Mouse (Mus musculus) myocyte (in vitro differentiated cells): Measurements from ENCODE around the gene Ublcp1. TPM values are rescaled to one million over a fixed set of nuclear protein-coding genes. Genes with fewer than 3 reads are reported as not detected.

Experiments used
- H3K27me3 ChIP-seq: one replicate; pipeline ENCODE4 v1.6.1; 2011; ENCODE audit not compliant: control insufficient read depth, insufficient read depth, insufficient read length
- H3K36me3 ChIP-seq: one replicate; pipeline ENCODE4 v1.6.1; 2011; ENCODE audit not compliant: control insufficient read depth, insufficient read depth
- H3K4me2 ChIP-seq: one replicate; pipeline ENCODE4 v1.6.1; 2011; ENCODE audit warnings: low read depth, control low read depth
- H3K4me3 ChIP-seq: one replicate; pipeline ENCODE4 v1.5.1; 2011; ENCODE audit warnings: mild to moderate bottlenecking, control low read depth, moderate library complexity
- H3K79me2 ChIP-seq: one replicate; pipeline ENCODE4 v1.6.1; 2011; ENCODE audit not compliant: control insufficient read depth, insufficient read depth
- H3ac ChIP-seq: one replicate; pipeline ENCODE4 v1.6.1; 2011; ENCODE audit not compliant: control insufficient read depth, insufficient read length
- CEBPB ChIP-seq: IDR thresholded peaks from 2 replicates; pipeline ENCODE4 v1.6.1; 2011; ENCODE audit warnings: mild to moderate bottlenecking, moderate library complexity; ENCODE audit not compliant: poor library complexity, insufficient read depth, severe bottlenecking
- E2F4 ChIP-seq: IDR thresholded peaks from one replicate; pipeline ENCODE4 v1.6.1; 2011; ENCODE audit warnings: mild to moderate bottlenecking, control low read depth, moderate library complexity; ENCODE audit not compliant: insufficient read depth
- MAX ChIP-seq: IDR thresholded peaks from one replicate; pipeline ENCODE4 v1.6.1; 2011; ENCODE audit warnings: low read depth, mild to moderate bottlenecking, control low read depth
- MYOD1 ChIP-seq, 3 experiments: IDR thresholded peaks; one replicate each; pipeline ENCODE4 v1.6.1; 2011; ENCODE audit warnings: control low read depth in 2 of 3, low read depth in 2 of 3, mild to moderate bottlenecking in 2 of 3, moderate library complexity in 1 of 3; ENCODE audit not compliant: insufficient read length in 2 of 3, control insufficient read depth in 1 of 3
- MYOG ChIP-seq, 3 experiments: IDR thresholded peaks; one replicate each; pipeline ENCODE4 v1.6.1; 2011; ENCODE audit warnings: control low read depth in 2 of 3, low read depth in 2 of 3, mild to moderate bottlenecking in 2 of 3; ENCODE audit not compliant: insufficient read length in 2 of 3, control insufficient read depth in 1 of 3, insufficient read depth in 1 of 3
- POLR2A ChIP-seq: IDR thresholded peaks from one replicate; pipeline ENCODE4 v1.6.1; 2011; ENCODE audit warnings: low read depth, mild to moderate bottlenecking, control low read depth, moderate library complexity; ENCODE audit not compliant: insufficient read length
- POLR2AphosphoS2 ChIP-seq: IDR thresholded peaks from one replicate; pipeline ENCODE4 v1.6.1; 2011; ENCODE audit warnings: low read depth, control low read depth; ENCODE audit not compliant: insufficient read length
- REST ChIP-seq: IDR thresholded peaks from one replicate; pipeline ENCODE4 v1.6.1; 2011; ENCODE audit warnings: mild to moderate bottlenecking, control low read depth, moderate library complexity; ENCODE audit not compliant: insufficient read depth, insufficient read length
- SRF ChIP-seq: IDR thresholded peaks from one replicate; pipeline ENCODE4 v1.6.1; 2011; ENCODE audit warnings: low read depth; ENCODE audit not compliant: control insufficient read depth, insufficient read length
- TCF12 ChIP-seq: IDR thresholded peaks from one replicate; pipeline ENCODE4 v1.6.1; 2011; ENCODE audit warnings: mild to moderate bottlenecking, control low read depth; ENCODE audit not compliant: poor library complexity, insufficient read depth, severe bottlenecking
- TCF3 ChIP-seq: IDR thresholded peaks from one replicate; pipeline ENCODE4 v1.6.1; 2011; ENCODE audit warnings: low read depth, control low read depth; ENCODE audit not compliant: insufficient read length
- USF1 ChIP-seq: IDR thresholded peaks from one replicate; pipeline ENCODE4 v1.6.1; 2011; ENCODE audit warnings: low read depth, mild to moderate bottlenecking, control low read depth, moderate library complexity
- polyA plus RNA-seq: library from polyadenylated mRNA; unstranded; fragments of >200 nt; fragmentation: generic; extraction: Trizol; gene quantifications from one replicate; pipeline ENCODE4 v1.2.1, GENCODE M21; 2012; ENCODE audit warnings: missing spikeins

The Ublcp1 gene
- polyA plus RNA-seq, 1 experiment = 13.0 TPM

DNA sequence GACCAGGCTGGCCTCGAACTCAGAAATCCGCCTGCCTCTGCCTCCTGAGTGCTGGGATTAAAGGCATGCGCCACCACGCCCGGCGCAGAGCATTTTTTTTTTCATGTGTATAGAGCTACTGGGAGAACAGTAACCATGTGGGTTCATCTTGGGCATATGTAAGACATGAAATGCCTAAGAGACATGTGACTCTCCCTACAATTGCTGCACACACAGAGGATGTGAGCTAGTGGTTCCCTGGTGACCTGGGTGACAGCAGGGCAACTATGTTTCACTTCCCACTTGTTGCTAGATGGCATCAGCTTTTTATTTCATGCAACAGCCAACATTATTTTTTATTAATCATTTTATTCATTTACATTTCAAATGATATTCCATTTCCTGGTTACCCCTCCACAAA, 32.5 kb downstream of the Ublcp1 start:
- H3ac ChIP-seq = no peak overlapping the region
- H3K27me3 ChIP-seq = no peaks in the 10 kb centered on the region
- no peaks in the 10 kb centered on the region for H3K79me2 ChIP-seq
- TF ChIP-seq TCF12 (no peak), REST (no peak), MYOG (IDR thresholded peaks at IDR 0.05; ENCODE audit: control insufficient read depth in 1 of 3, insufficient read depth in 1 of 3, insufficient read length in 2 of 3, low read depth in 2 of 3) (no peak), MYOD1 (IDR thresholded peaks at IDR 0.05; ENCODE audit: control insufficient read depth in 1 of 3, insufficient read length in 2 of 3, low read depth in 2 of 3) (no peak), SRF (no peak), TCF3 (no peak), CEBPB (no peak), USF1 (no peak)
- no peak overlapping the region for H3K4me3 ChIP-seq
- H3K36me3 ChIP-seq = no peaks in the 10 kb centered on the region
- no peak overlapping the region for H3K4me2 ChIP-seq

- H3K4me2 ChIP-seq = no peak overlapping the region
- no peak overlapping the region for H3K4me3 ChIP-seq
- no peaks in the 10 kb centered on the region for H3K36me3 ChIP-seq
- no peaks in the 10 kb centered on the region for H3K79me2 ChIP-seq
- no peaks in the 10 kb centered on the region for H3K27me3 ChIP-seq
- H3ac ChIP-seq = no peak overlapping the region
- TF ChIP-seq POLR2AphosphoS2 (no peak), MAX (no peak), E2F4 (no peak), REST (no peak), POLR2A (no peak), SRF (no peak), USF1 (no peak), TCF3 (no peak), CEBPB (no peak)
Observed at GRCm38 (mm10) chr11:44430036-44430435, 40.3 kb downstream of the Ublcp1 start.

GRCm38 (mm10) chr11:44427951-44428350, 42.3 kb downstream of the Ublcp1 start:
- Histone ChIP-seq H3K36me3 (no peaks in the 10 kb centered on the region), H3K4me2 (peak overlapping the region; percentile 28), H3ac (no peak overlapping the region), H3K27me3 (no peaks in the 10 kb centered on the region), H3K79me2 (no peaks in the 10 kb centered on the region), H3K4me3 (no peak overlapping the region)
- TF ChIP-seq MYOD1 (IDR thresholded peaks at IDR 0.05; ENCODE audit: control insufficient read depth in 1 of 3, insufficient read length in 2 of 3, low read depth in 2 of 3) (no peak), E2F4 (no peak), SRF (no peak), TCF3 (no peak), TCF12 (no peak), USF1 (no peak), POLR2A (no peak), POLR2AphosphoS2 (no peak), CEBPB (no peak), MYOG (IDR thresholded peaks at IDR 0.05; ENCODE audit: control insufficient read depth in 1 of 3, insufficient read depth in 1 of 3, insufficient read length in 2 of 3, low read depth in 2 of 3) (no peak), REST (no peak), MAX (no peak)

GRCm38 (mm10) chr11:44425626-44426025, 44.7 kb downstream of the Ublcp1 start:
- H3K79me2 ChIP-seq = no peaks in the 10 kb centered on the region
- TF ChIP-seq TCF3 (no peak), MAX (no peak), REST (no peak), MYOD1 (IDR thresholded peaks at IDR 0.05; ENCODE audit: control insufficient read depth in 1 of 3, insufficient read length in 2 of 3, low read depth in 2 of 3) (no peak), USF1 (no peak), POLR2A (no peak), TCF12 (no peak), MYOG (IDR thresholded peaks at IDR 0.05; ENCODE audit: control insufficient read depth in 1 of 3, insufficient read depth in 1 of 3, insufficient read length in 2 of 3, low read depth in 2 of 3) (no peak), SRF (no peak), CEBPB (no peak)
- H3K36me3 ChIP-seq = no peaks in the 10 kb centered on the region
- no peak overlapping the region for H3K4me2 ChIP-seq
- H3ac ChIP-seq = no peak overlapping the region
- no peaks in the 10 kb centered on the region for H3K27me3 ChIP-seq
- H3K4me3 ChIP-seq = no peak overlapping the region

DNA sequence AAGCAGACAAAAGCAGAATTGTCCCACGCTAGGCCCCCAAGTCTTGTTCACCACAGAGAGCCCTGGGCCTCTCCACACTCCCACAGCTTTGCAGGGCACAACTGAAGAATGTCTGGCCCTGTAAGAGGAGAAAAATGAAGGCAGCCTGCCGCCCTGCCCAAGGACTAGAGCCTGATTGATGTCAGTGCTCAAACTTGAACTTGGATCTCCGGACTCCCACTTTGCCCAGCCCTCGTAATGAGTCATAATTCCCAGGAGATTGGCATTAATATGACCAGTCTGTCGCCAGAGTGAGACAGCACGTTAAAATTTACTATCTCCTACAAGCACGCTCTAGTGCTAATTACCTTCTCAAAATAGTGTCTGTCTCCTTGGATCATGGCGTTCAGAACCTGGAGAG, 45.3 kb downstream of the Ublcp1 start:
- Histone ChIP-seq H3K27me3 (no peaks in the 10 kb centered on the region), H3ac (no peak overlapping the region), H3K36me3 (no peaks in the 10 kb centered on the region), H3K79me2 (no peaks in the 10 kb centered on the region), H3K4me2 (no peak overlapping the region), H3K4me3 (no peak overlapping the region)
- TF ChIP-seq TCF12 = no peak
- no peak for TF ChIP-seq USF1
- no peak for TF ChIP-seq POLR2AphosphoS2
- TF ChIP-seq MYOD1 (IDR thresholded peaks at IDR 0.05; ENCODE audit: control insufficient read depth in 1 of 3, insufficient read length in 2 of 3, low read depth in 2 of 3) = no peak
